Mouse (Mus musculus): Measurements from ENCODE around the gene Brd7. TPM values are rescaled to one million over a fixed set of nuclear protein-coding genes. Genes with fewer than 3 reads are reported as not detected.

The Brd7 gene
- total RNA-seq, 1 experiment from 2014 or later = 90.3 TPM

DNA sequence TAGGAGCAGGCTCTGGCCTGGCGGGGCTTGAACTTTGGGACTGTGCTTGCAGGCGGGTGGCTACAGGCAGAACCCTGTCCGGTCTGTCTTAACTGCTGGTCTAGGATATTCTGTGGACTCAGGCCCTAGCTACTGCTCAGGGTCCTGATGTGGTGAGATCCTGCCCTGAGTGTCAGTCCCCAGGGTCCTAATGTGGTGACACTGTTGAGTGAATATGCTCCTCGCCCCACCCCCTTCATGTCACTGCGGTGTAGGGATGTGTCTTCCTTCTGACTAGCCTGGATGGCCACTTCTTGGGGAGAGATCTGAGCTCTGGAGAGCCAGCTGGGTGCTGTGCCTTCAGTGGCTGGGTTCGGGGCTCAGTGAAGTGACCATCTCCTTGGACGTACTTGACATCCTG, 52.1 kb downstream of the Brd7 start:
- DNase-seq = no peak

- DNase-seq = no peak
Observed at GRCm38 (mm10) chr8:88309274-88309873, 52.6 kb downstream of the Brd7 start.

GRCm38 (mm10) chr8:88307736-88308135, 54.3 kb downstream of the Brd7 start:
- DNase-seq = no peak

DNA sequence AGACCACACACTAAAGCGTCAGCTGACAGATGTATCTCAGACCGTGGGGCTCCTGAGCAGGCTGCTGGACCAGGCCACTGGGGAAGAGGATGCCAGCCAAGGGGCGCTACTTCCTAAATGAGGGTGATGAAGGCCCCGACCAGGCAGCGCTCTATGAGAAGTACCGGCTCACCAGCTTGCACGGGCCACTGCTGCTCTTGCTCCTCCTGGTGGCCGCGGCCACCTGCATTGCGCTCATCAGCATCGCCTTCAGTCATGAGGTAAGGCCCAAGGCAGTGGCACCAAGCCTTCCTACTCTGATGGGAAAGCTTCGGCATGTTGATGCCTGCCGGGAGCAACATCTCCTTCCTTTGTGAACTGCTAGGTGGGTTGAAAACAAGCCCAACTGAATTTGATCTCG, 55.5 kb downstream of the Brd7 start:
- no peak for DNase-seq

- no peak for DNase-seq
Observed at GRCm38 (mm10) chr8:88305814-88306213, 56.2 kb downstream of the Brd7 start.

GRCm38 (mm10) chr8:88301589-88302437, 60.2 kb downstream of the Brd7 start:
- no peak for DNase-seq

DNA sequence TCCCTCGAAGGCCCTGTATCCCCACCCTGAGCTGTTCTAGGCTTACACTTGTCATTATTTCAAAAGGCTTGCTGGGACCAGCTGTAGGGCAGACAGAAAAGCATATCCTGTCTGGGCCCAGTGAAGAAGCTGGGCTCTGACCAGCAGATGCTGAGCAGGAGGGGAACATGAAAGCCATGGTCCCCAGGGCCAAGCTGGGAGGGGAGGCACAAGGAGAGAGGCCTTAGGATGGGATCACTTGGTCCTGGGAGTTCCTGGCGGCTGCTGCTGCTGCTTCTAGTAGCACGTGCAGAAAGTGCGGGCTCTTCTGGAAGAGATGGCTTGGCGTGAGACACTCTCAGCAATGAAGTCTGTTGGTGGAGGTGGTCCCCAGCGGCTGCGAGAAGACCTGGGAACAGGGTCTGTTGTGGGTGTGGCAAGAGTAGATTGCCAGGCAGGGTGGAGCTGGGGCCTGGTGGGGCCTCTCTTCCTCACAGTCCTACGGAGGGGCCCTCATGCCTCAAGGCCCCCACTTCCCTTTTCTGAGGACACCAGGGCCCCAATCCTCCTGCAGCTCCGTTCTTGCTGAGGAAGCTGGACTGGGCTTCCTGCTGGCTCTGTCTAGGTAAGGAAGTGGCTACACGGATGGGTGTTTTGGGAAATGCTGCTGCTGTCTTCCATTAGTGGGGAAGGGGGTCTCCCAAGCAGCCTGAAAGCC, 61.9 kb downstream of the Brd7 start:
- DNase-seq = no peak

- DNase-seq = no peak
Observed at GRCm38 (mm10) chr8:88298733-88299103, 63.3 kb downstream of the Brd7 start.

- no peak for DNase-seq
Observed at GRCm38 (mm10) chr8:88297976-88298732, 63.8 kb downstream of the Brd7 start.

DNA sequence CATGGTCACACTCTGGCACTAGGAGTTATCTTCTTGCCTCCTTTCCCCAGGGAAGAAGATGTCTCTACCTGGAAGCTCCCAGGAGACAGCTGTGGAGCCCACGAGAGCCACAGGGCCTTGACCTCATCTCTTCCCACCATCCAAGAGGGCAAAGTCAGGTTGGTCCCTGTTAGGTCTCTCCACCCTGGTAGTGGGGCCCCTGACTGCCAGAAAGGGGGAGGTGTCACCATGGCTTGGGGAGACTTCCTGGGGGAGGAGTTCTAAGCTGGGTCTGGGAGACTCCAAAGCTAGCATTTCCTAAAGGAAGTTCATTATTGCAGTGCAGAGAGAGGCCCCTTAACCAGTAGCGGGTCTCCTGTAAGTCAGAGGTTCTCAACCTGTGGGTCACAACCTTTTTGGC, 67.0 kb downstream of the Brd7 start:
- no peak for DNase-seq

GRCm38 (mm10) chr8:88293590-88294356, 68.2 kb downstream of the Brd7 start:
- no peak for DNase-seq

DNA sequence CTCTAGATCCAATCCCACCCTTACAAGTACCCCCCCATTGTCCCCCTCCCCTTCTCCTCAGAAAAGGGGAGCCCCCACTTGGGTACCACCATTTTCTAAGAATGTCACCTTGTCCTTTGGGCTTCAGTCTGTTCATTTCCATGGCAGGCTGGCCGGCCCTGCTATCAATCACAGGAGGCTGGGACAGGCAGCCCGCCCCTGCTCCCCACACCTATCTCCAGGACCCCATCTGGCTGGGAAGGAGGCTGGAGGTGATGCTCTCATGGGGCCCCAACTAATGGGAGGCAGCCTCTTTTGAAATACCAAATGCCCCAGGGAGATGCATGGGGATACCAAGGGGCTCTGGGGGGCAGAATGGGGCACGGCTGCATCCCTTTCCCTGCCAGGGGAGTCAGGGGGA, 69.1 kb downstream of the Brd7 start:
- DNase-seq = no peak

GRCm38 (mm10) chr8:88291305-88291690, 70.7 kb downstream of the Brd7 start:
- DNase-seq = no peak

- no peak for DNase-seq
Observed at GRCm38 (mm10) chr8:88290326-88291304, 71.4 kb downstream of the Brd7 start.

- no peak for DNase-seq
Observed at GRCm38 (mm10) chr8:88289901-88290300, 72.1 kb downstream of the Brd7 start.

GRCm38 (mm10) chr8:88288622-88289242, 73.3 kb downstream of the Brd7 start:
- no peak for DNase-seq

GRCm38 (mm10) chr8:88286421-88286960, 75.5 kb downstream of the Brd7 start:
- DNase-seq = no peak

DNA sequence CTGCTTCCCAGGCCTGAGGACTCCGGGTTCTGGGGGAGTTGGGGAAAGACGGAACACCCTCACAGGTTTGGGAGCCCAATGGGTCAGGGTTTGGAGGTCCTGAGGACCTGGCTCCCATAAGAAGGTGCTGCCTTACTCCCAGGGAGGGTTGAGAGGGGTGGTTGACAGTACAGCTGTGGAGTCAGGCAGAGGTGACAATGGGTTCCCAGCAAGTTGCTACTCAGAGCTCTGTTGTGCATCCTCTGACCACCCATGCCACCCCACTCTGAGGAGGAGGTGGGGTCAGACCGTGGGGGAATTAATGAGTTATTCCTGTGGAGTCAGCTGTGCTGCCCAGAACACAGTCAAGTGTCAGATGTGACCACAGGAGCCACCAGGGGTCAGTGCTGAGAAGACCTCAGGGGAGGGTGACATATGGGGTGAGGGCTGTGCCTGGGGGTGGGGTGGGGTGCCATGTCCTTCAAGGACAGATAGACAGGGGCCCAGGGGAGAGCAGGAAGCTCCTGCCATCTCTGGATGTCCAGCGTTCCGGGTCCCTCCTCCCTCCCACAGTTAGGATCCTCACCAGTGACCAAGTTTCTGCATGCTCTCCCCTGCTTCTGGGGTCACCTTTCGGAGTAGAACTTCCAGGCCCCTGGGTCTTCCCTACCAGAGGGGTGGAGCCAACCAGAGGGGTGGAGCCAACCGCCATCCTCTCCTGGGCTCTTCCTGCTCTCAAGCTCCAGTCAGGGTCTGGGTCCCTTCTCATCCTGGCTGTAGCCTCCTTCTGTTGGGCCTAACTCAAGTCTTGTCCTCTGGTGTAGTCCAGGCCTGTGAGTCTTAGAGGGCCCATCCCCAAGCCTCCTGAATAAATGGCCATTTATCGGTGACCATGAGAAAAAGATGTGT, 76.3 kb downstream of the Brd7 start:
- DNase-seq = no peak

DNA sequence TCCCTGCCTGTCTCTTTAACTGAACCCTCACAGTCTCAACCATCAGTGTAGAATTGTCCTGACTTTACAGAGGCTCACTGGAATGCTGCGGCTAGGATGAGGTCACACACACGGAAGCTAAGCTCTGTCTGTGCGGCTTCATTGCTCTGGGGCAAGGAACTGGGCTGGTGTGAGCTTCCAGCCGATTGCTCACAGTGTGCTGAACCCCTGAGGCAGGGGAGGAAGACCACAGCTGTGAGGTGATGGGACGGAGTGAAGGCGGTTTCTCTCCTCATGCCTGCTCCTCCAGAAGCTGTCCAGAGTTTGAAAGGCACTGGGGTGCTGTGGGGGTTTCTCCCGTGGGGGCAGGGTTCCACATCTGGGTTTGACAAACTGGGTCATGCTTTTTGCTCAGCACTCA, 77.3 kb downstream of the Brd7 start:
- no peak for DNase-seq

Data from adrenal gland, postnatal 25 days (tissue).